Mouse (Mus musculus) lung, postnatal 0 days (tissue): ENCODE results near the gene Uchl4.

Experiments used
- CTCF ChIP-seq: IDR thresholded peaks from 2 replicates; pipeline ENCODE4 v1.5.1; 2016; ENCODE audit warnings: antibody characterized with exemption, mild to moderate bottlenecking
- EP300 ChIP-seq: IDR thresholded peaks from 2 replicates; pipeline ENCODE4 v1.6.1; 2016; ENCODE audit warnings: antibody characterized with exemption, mild to moderate bottlenecking, control low read depth

- no peak for TF ChIP-seq CTCF
- no peak for TF ChIP-seq EP300
Measured at GRCm38 (mm10) chr9:64228972-64229371, 6.0 kb upstream of the Uchl4 start.
